Mouse (Mus musculus) megakaryocyte, adult 5-6 weeks (primary cell): ENCODE measurements around the gene Rnf26. TPM values are rescaled to one million over a fixed set of nuclear protein-coding genes. Genes with fewer than 3 reads are reported as not detected.

Source experiments
- ATAC-seq: 2 replicates; pipeline ENCODE4 v1.8.0; 2016; ENCODE audit warnings: mild to moderate bottlenecking, inconsistent platforms; ENCODE audit not compliant: poor library complexity, severe bottlenecking
- total RNA-seq, 2 experiments: library from RNA; stranded (forward) in 1 of 2; stranded (reverse) in 1 of 2; fragments of 153-499, 151-499 nt in 1 of 2; fragments of 221-1000, 200-1000 nt in 1 of 2; gene quantifications; 2 replicates each; pipeline versions ENCODE4 v1.2.3 to v1.2.4; 2015 to 2017

Gene Rnf26
- total RNA-seq, 2 experiments from 2014 or later = 16.3 to 36.7 TPM

DNA sequence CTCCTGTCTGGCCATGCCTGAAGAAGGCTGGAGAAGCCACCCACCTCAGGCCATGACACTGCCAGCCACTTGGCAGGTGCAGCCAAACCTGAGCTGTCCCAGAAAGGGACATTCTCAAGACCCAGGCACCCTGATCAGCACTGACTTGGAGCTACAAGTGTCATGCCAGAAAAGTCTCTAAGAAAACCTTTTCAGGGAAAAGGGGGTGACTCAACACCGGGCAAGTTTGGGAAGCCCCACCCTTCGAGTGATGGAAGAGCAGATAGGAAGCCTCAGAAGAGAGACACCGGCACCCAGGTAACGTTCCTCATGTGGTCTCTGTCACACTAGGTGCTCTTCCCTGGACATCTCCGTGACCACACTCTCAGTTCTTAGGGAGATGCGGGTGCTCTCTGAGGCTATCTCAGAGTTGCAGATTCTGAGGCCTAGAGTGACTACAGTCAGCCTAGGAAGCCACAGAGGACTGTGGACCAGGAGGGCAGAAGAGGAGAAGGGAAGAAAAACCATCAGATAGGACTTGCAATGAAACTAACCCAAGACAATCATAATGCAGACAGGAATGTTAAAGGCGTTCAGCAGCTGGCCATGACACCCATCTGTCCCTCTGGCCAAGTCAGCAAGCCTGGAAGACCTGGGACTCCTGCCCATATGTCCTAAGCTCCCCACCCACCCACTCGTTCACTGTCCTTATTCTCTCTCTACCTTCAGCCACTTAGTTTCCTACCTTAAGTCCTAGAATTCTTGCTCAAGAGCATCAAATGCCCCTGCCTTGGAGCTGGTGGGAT lies 63.7 kb downstream of the Rnf26 start:
- no peak for ATAC-seq

DNA sequence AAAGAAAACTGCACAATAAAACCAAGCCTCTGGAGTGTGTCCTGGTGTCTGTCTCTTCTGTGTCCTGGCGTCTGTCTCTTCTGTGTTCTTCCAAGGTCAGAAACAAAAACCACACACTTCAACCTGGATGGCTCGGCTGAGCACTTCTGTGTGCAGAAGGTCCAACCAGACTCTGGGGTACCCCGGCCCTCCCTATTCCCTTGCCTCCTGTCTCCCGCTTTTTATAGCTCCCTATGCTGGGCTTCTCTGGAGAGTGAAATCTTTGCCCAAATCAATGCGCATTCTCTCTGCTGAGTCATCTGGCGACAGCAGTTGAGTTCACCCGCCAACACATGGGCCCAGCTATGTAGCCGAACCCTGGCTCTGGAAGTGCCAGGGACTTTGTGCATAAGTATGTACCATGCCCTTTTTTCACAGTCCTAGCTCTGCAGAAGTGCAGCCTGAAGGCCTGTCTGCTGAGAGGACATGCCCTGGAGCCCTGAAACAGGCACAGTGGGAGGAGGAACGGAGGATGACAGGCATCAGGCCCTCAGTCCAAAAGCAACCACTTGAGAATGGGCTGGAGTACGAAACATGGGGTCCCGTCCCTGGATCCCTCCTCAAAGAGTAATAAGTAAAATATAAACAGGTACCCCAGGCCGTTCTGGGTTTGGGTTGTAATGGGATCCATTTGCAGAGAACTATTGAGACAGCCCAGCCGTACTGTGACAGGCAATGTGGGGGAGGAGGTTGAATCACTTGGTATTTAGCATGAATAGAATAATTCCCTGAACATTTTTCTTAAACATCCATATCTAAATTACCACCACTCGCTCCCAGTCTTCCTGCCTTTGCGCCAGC lies 64.6 kb downstream of the Rnf26 start:
- ATAC-seq = no peak

DNA sequence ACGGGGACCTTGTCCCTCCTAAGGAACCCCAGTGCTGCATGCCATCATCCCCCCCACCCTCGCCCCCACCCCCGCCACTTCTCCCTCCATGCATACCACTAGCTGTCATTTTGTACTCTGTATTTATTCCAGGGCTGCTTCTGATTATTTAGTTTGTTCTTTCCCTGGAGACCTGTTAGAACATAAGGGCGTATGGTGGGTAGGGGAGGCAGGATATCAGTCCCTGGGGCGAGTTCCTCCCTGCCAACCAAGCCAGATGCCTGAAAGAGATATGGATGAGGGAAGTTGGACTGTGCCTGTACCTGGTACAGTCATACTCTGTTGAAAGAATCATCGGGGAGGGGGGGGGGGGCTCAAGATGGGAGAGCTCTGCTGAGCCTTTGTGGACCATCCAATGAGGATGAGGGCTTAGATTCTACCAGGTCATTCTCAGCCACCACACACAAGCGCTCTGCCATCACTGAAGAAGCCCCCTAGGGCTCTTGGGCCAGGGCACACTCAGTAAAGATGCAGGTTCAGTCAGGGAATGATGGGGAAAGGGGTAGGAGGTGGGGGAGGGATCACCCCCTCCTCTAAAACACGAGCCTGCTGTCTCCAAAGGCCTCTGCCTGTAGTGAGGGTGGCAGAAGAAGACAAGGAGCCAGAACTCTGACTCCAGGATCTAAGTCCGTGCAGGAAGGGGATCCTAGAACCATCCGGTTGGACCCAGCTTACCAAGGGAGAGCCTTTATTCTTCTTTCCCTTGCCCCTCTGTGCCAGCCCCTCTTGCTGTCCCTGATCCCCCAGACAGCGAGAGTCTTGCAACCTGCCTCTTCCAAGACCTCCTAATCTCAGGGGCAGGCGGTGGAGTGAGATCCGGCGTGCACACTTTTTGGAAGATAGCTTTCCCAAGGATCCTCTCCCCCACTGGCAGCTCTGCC lies 65.5 kb downstream of the Rnf26 start:
- no peak for ATAC-seq

DNA sequence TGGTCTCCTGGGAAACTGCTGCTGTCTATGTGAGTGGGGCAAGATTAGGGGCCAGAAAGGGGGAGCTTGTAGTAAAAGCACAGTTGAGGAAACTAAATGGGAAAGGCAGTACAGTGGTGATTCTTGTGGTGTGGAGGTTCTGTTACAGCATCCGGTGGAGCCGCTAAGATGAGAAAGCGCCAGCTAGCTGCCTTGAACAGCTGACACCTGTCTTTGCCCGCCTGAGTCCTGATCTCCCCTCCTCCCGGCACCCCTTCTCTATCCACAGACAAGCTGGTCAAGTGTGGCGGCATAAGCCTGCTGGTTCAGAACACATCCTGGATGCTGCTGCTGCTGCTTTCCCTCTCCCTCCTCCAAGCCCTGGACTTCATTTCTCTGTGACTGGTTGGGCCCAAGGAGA lies 66.2 kb downstream of the Rnf26 start:
- ATAC-seq = no peak

DNA sequence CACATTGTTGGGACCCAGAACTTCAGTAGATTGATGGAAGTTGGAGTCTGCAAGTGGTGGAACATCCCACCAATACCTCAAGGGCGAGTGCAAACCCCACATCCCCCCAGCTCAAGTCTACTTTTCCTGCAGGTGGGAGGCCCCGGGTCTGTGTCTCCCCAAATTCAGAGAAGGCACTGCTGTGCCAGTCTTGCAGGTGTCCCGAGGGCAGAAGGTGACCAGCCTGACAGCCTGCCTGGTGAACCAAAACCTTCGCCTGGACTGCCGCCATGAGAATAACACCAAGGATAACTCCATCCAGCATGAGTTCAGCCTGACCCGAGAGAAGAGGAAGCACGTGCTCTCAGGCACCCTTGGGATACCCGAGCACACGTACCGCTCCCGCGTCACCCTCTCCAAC lies 66.9 kb downstream of the Rnf26 start:
- ATAC-seq = no peak

DNA sequence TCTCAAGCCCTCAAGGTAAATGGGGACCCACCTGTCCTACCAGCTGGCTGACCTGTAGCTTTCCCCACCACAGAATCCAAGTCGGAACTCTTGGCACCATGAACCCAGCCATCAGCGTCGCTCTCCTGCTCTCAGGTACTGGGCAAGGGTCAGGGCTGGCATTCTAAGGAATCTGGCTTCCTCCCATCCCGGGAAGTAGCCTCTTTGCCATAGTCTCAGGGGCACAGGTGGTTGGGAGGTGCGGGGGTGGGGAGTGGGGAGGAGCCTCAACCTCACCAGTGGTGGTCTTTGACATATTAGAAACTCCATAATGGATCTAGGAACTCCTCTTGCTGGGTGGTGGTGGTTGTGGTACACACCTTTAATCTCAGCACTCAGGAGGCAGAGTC lies 67.4 kb downstream of the Rnf26 start:
- no peak for ATAC-seq

Other genes with a start within 250 kb of the Rnf26 start
- 16.0 and 16.7 TPM in 2 replicates for gene Thy1, start 70.1 kb downstream of the Rnf26 start, total RNA-seq (2015)
- gene Thy1, start 70.1 kb downstream of the Rnf26 start, total RNA-seq (2017) = 7.5 and 10.5 TPM in 2 replicates
- gene Usp2, start 46.5 kb downstream of the Rnf26 start, total RNA-seq (2015) = 1.3 and 4.5 TPM in 2 replicates
- gene Usp2, start 46.5 kb downstream of the Rnf26 start, total RNA-seq (2017) = 1.1 and 1.3 TPM in 2 replicates
- gene Mfrp, start 11.8 kb downstream of the Rnf26 start, total RNA-seq (2015) = not detected in 2 replicates
- gene Mfrp, start 11.8 kb downstream of the Rnf26 start, total RNA-seq (2017) = 0.24 TPM in 1 of 2 replicates, not detected in the other
- 0.27 TPM in 1 of 2 replicates, not detected in the other for gene C1qtnf5, start 6.3 kb downstream of the Rnf26 start, total RNA-seq (2015)
- 0.40 TPM in 1 of 2 replicates, not detected in the other for gene C1qtnf5, start 6.3 kb downstream of the Rnf26 start, total RNA-seq (2017)
- gene Gm49380, start within 50 bp of the Rnf26 start, total RNA-seq (2015) = not detected in 2 replicates
- not detected in 2 replicates for gene Gm49380, start within 50 bp of the Rnf26 start, total RNA-seq (2017)
- gene Mcam, start 21.0 kb upstream of the Rnf26 start, total RNA-seq (2015) = 1.6 TPM in 2 replicates
- 3.2 and 5.8 TPM in 2 replicates for gene Mcam, start 21.0 kb upstream of the Rnf26 start, total RNA-seq (2017)
- gene Cbl, start 120.5 kb upstream of the Rnf26 start, total RNA-seq (2015) = 179 and 180 TPM in 2 replicates
- 45.3 and 70.2 TPM in 2 replicates for gene Cbl, start 120.5 kb upstream of the Rnf26 start, total RNA-seq (2017)
- gene Ccdc153, start 127.2 kb upstream of the Rnf26 start, total RNA-seq (2015) = not detected in 2 replicates
- gene Ccdc153, start 127.2 kb upstream of the Rnf26 start, total RNA-seq (2017) = not detected in 2 replicates
- 0.07 and 0.34 TPM in 2 replicates for gene Pdzd3, start 138.0 kb upstream of the Rnf26 start, total RNA-seq (2015)
- gene Pdzd3, start 138.0 kb upstream of the Rnf26 start, total RNA-seq (2017) = not detected in 2 replicates
- gene Nlrx1, start 155.1 kb upstream of the Rnf26 start, total RNA-seq (2015) = 9.5 and 13.1 TPM in 2 replicates
- gene Nlrx1, start 155.1 kb upstream of the Rnf26 start, total RNA-seq (2017) = 12.1 and 12.4 TPM in 2 replicates
- gene Abcg4, start 175.1 kb upstream of the Rnf26 start, total RNA-seq (2015) = 1.3 and 3.9 TPM in 2 replicates
- 1.1 and 1.7 TPM in 2 replicates for gene Abcg4, start 175.1 kb upstream of the Rnf26 start, total RNA-seq (2017)
- 12.3 and 18.4 TPM in 2 replicates for gene Hinfp, start 192.2 kb upstream of the Rnf26 start, total RNA-seq (2015)
- gene Hinfp, start 192.2 kb upstream of the Rnf26 start, total RNA-seq (2017) = 13.1 and 15.3 TPM in 2 replicates
- 12.0 and 16.4 TPM in 2 replicates for gene C2cd2l, start 206.8 kb upstream of the Rnf26 start, total RNA-seq (2015)
- 11.0 and 13.4 TPM in 2 replicates for gene C2cd2l, start 206.8 kb upstream of the Rnf26 start, total RNA-seq (2017)
- 37.7 and 39.4 TPM in 2 replicates for gene Dpagt1, start 212.5 kb upstream of the Rnf26 start, total RNA-seq (2015)
- 15.2 and 17.4 TPM in 2 replicates for gene Dpagt1, start 212.5 kb upstream of the Rnf26 start, total RNA-seq (2017)
- 136 and 144 TPM in 2 replicates for gene H2afx, start 221.2 kb upstream of the Rnf26 start, total RNA-seq (2015)
- gene H2afx, start 221.2 kb upstream of the Rnf26 start, total RNA-seq (2017) = 239 and 262 TPM in 2 replicates
- 63.1 and 83.4 TPM in 2 replicates for gene Hmbs, start 230.7 kb upstream of the Rnf26 start, total RNA-seq (2015)
- 31.2 and 41.1 TPM in 2 replicates for gene Hmbs, start 230.7 kb upstream of the Rnf26 start, total RNA-seq (2017)
- gene Vps11, start 248.2 kb upstream of the Rnf26 start, total RNA-seq (2015) = 19.2 and 19.4 TPM in 2 replicates
- 22.7 and 26.8 TPM in 2 replicates for gene Vps11, start 248.2 kb upstream of the Rnf26 start, total RNA-seq (2017)